Mouse (Mus musculus) C2C12 (cell line): Measurements from ENCODE around the gene Slc43a1.

Experiments used
- CTCF ChIP-seq: IDR thresholded peaks from one replicate; pipeline ENCODE4 v1.5.1; 2011; ENCODE audit not compliant: control insufficient read depth, insufficient read depth, insufficient read length
- FOSL1 ChIP-seq: IDR thresholded peaks from one replicate; pipeline ENCODE4 v1.8.0; 2011; ENCODE audit warnings: mild to moderate bottlenecking, low read length; ENCODE audit not compliant: poor library complexity, insufficient read depth, severe bottlenecking
- MAX ChIP-seq: IDR thresholded peaks from one replicate; pipeline ENCODE4 v1.6.1; 2011; ENCODE audit warnings: mild to moderate bottlenecking, control low read depth
- USF1 ChIP-seq: IDR thresholded peaks from one replicate; pipeline ENCODE4 v1.6.1; 2011; ENCODE audit warnings: low read depth, mild to moderate bottlenecking, control low read depth, moderate library complexity

DNA sequence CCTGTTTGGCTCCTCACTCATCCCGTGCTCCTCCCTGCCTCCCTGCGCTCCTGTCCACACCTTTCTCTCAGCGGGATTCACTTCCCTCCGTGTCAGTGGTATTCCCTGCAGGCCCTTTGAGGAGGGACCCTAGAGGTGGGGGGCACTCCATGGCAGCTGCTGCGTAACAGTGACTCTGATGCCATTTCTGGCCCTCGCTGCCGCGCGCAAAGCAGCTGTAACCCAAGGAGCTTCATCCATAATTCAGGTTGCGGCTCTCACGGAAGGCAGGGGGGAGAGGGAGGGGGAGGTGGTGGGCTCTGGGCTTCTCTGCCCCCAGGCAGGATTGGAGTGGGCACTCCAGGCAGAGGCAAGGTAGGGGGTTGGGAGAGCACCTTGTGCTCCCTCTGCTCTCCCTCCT, 44.9 kb downstream of the Slc43a1 start:
- no peak for TF ChIP-seq CTCF
- TF ChIP-seq FOSL1: no peak
- no peak for TF ChIP-seq USF1
- TF ChIP-seq MAX: no peak
